Mouse (Mus musculus): ENCODE measurements around the gene Sertm1.

Sertm1 gene

GRCm38 (mm10) chr3:54915643-54916071 is at the start of gene Sertm1:
Gene Sertm1, minus strand, starts transcription at chr3:54915887.
- no peak for DNase-seq (ENCODE audit: low spot score in 2 of 2)

- DNase-seq (ENCODE audit: low spot score in 2 of 2): no peak
These were observed 49.3 kb upstream of the Sertm1 start for GRCm38 (mm10) chr3:54964948-54965506.

- no peak for DNase-seq (ENCODE audit: low spot score in 2 of 2)
These were observed 27.6 kb upstream of the Sertm1 start for GRCm38 (mm10) chr3:54943067-54943810.

- DNase-seq (ENCODE audit: low spot score in 2 of 2): no peak
These were observed 18.8 kb upstream of the Sertm1 start for GRCm38 (mm10) chr3:54934535-54934934.

GRCm38 (mm10) chr3:54932599-54932998 is 16.9 kb upstream of the Sertm1 start:
- no peak for DNase-seq (ENCODE audit: low spot score in 2 of 2)

- DNase-seq (ENCODE audit: low spot score in 2 of 2): no peak
These were observed 4.7 kb upstream of the Sertm1 start for GRCm38 (mm10) chr3:54920425-54920824.

GRCm38 (mm10) chr3:54914845-54915642 is 643 bp downstream of the Sertm1 start:
- DNase-seq (ENCODE audit: low spot score in 2 of 2): no peak

- DNase-seq (ENCODE audit: low spot score in 2 of 2): no peak
These were observed 6.8 kb downstream of the Sertm1 start for GRCm38 (mm10) chr3:54908878-54909277.

- DNase-seq (ENCODE audit: low spot score in 2 of 2): no peak
These were observed 17.7 kb downstream of the Sertm1 start for GRCm38 (mm10) chr3:54897974-54898373.

GRCm38 (mm10) chr3:54894891-54895290 is 20.8 kb downstream of the Sertm1 start:
- no peak for DNase-seq (ENCODE audit: low spot score in 2 of 2)

GRCm38 (mm10) chr3:54892218-54892617 is 23.5 kb downstream of the Sertm1 start:
- DNase-seq (ENCODE audit: low spot score in 2 of 2): no peak

- DNase-seq (ENCODE audit: low spot score in 2 of 2): no peak
These were observed 29.2 kb downstream of the Sertm1 start for GRCm38 (mm10) chr3:54886501-54886900.

Measured in spleen, postnatal 14 days (tissue).